Mouse (Mus musculus): ENCODE data around the gene Plekhh2. TPM values are rescaled to one million over a fixed set of nuclear protein-coding genes. Genes with fewer than 3 reads are reported as not detected.

Gene Plekhh2
- polyA plus RNA-seq, 1 experiment = 2.2 TPM

GRCm38 (mm10) chr17:84636328-84636727 is 124.6 kb downstream of the Plekhh2 start:
- peaks cover 4% of the 10 kb centered on the region; the same call in 1 of the 2 replicates for H3K4me1 ChIP-seq (ENCODE audit: control insufficient read depth, insufficient read depth, low read length)
- H3K4me3 ChIP-seq (replicated peaks; ENCODE audit: control insufficient read depth, low read depth, low read length) = no peak overlapping the region
- no peak for TF ChIP-seq POLR2A (IDR thresholded peaks at IDR 0.05; ENCODE audit: borderline replicate concordance, control insufficient read depth, low read depth, low read length)
- TF ChIP-seq CTCF (IDR thresholded peaks at IDR 0.05; ENCODE audit: control insufficient read depth, insufficient read depth, low read length) = no peak
- 84% methylated on average over 8 of the region's 8 CpGs for WGBS
- no peak overlapping the region for H3K27ac ChIP-seq (ENCODE audit: control insufficient read depth, insufficient read depth, low read depth, low read length, poor library complexity)

GRCm38 (mm10) chr17:84637971-84638370 is 126.3 kb downstream of the Plekhh2 start:
- peaks cover 4% of the 10 kb centered on the region; the same call in 1 of the 2 replicates for H3K4me1 ChIP-seq (ENCODE audit: control insufficient read depth, insufficient read depth, low read length)
- H3K27ac ChIP-seq (ENCODE audit: control insufficient read depth, insufficient read depth, low read depth, low read length, poor library complexity) = no peak overlapping the region; the same call in 1 of the 2 replicates
- TF ChIP-seq POLR2A (IDR thresholded peaks at IDR 0.05; ENCODE audit: borderline replicate concordance, control insufficient read depth, low read depth, low read length) (no peak), CTCF (IDR thresholded peaks at IDR 0.05; ENCODE audit: control insufficient read depth, insufficient read depth, low read length) (no peak)
- H3K4me3 ChIP-seq (replicated peaks; ENCODE audit: control insufficient read depth, low read depth, low read length) = no peak overlapping the region
- 70% methylated on average over 6 of the region's 6 CpGs for WGBS

GRCm38 (mm10) chr17:84639796-84640378 is 128.2 kb downstream of the Plekhh2 start:
- Histone ChIP-seq H3K4me1 (ENCODE audit: control insufficient read depth, insufficient read depth, low read length) (peaks cover 2% of the 10 kb centered on the region; the same call in 1 of the 2 replicates), H3K4me3 (replicated peaks; ENCODE audit: control insufficient read depth, low read depth, low read length) (no peak overlapping the region), H3K27ac (ENCODE audit: control insufficient read depth, insufficient read depth, low read depth, low read length, poor library complexity) (no peak overlapping the region)
- whole genome bisulfite sequencing = 81% methylated on average over 10 of the region's 10 CpGs
- TF ChIP-seq POLR2A (IDR thresholded peaks at IDR 0.05; ENCODE audit: borderline replicate concordance, control insufficient read depth, low read depth, low read length) (no peak), CTCF (IDR thresholded peaks at IDR 0.05; ENCODE audit: control insufficient read depth, insufficient read depth, low read length) (no peak)

GRCm38 (mm10) chr17:84641893-84642292 is 130.2 kb downstream of the Plekhh2 start:
- 30% methylated on average over 3 of the region's 3 CpGs for WGBS
- Histone ChIP-seq H3K4me3 (replicated peaks; ENCODE audit: control insufficient read depth, low read depth, low read length) (no peak overlapping the region), H3K4me1 (ENCODE audit: control insufficient read depth, insufficient read depth, low read length) (peaks cover 2% of the 10 kb centered on the region; the same call in 1 of the 2 replicates), H3K27ac (ENCODE audit: control insufficient read depth, insufficient read depth, low read depth, low read length, poor library complexity) (no peak overlapping the region)
- TF ChIP-seq CTCF (IDR thresholded peaks at IDR 0.05; ENCODE audit: control insufficient read depth, insufficient read depth, low read length) = peak; percentile 75
- no peak for TF ChIP-seq POLR2A (IDR thresholded peaks at IDR 0.05; ENCODE audit: borderline replicate concordance, control insufficient read depth, low read depth, low read length)

GRCm38 (mm10) chr17:84642324-84642723 is 130.6 kb downstream of the Plekhh2 start:
- H3K4me3 ChIP-seq (replicated peaks; ENCODE audit: control insufficient read depth, low read depth, low read length) = no peak overlapping the region
- H3K27ac ChIP-seq (ENCODE audit: control insufficient read depth, insufficient read depth, low read depth, low read length, poor library complexity) = no peak overlapping the region
- peaks cover 2% of the 10 kb centered on the region; the same call in 1 of the 2 replicates for H3K4me1 ChIP-seq (ENCODE audit: control insufficient read depth, insufficient read depth, low read length)
- 87% methylated on average over 9 of the region's 9 CpGs for WGBS
- TF ChIP-seq CTCF (IDR thresholded peaks at IDR 0.05; ENCODE audit: control insufficient read depth, insufficient read depth, low read length) (no peak), POLR2A (IDR thresholded peaks at IDR 0.05; ENCODE audit: borderline replicate concordance, control insufficient read depth, low read depth, low read length) (no peak)

- Histone ChIP-seq H3K4me1 (ENCODE audit: control insufficient read depth, insufficient read depth, low read length) (peaks cover 4% of the 10 kb centered on the region; the same call in 1 of the 2 replicates), H3K4me3 (replicated peaks; ENCODE audit: control insufficient read depth, low read depth, low read length) (no peak overlapping the region), H3K27ac (ENCODE audit: control insufficient read depth, insufficient read depth, low read depth, low read length, poor library complexity) (no peak overlapping the region)
- 71% methylated on average over 16 of the region's 16 CpGs for WGBS
- TF ChIP-seq CTCF (IDR thresholded peaks at IDR 0.05; ENCODE audit: control insufficient read depth, insufficient read depth, low read length) = no peak
- TF ChIP-seq POLR2A (IDR thresholded peaks at IDR 0.05; ENCODE audit: borderline replicate concordance, control insufficient read depth, low read depth, low read length) = no peak
Observed at GRCm38 (mm10) chr17:84644292-84645050, 132.8 kb downstream of the Plekhh2 start.

- Histone ChIP-seq H3K4me3 (replicated peaks; ENCODE audit: control insufficient read depth, low read depth, low read length) (no peak overlapping the region), H3K4me1 (ENCODE audit: control insufficient read depth, insufficient read depth, low read length) (peaks cover 4% of the 10 kb centered on the region; the same call in 1 of the 2 replicates), H3K27ac (ENCODE audit: control insufficient read depth, insufficient read depth, low read depth, low read length, poor library complexity) (no peak overlapping the region)
- TF ChIP-seq CTCF (IDR thresholded peaks at IDR 0.05; ENCODE audit: control insufficient read depth, insufficient read depth, low read length) (no peak), POLR2A (IDR thresholded peaks at IDR 0.05; ENCODE audit: borderline replicate concordance, control insufficient read depth, low read depth, low read length) (no peak)
- WGBS = 81% methylated on average over 9 of the region's 9 CpGs
Observed at GRCm38 (mm10) chr17:84645119-84645518, 133.4 kb downstream of the Plekhh2 start.

GRCm38 (mm10) chr17:84645894-84646293 is 134.2 kb downstream of the Plekhh2 start:
- no peak for TF ChIP-seq POLR2A (IDR thresholded peaks at IDR 0.05; ENCODE audit: borderline replicate concordance, control insufficient read depth, low read depth, low read length)
- TF ChIP-seq CTCF (IDR thresholded peaks at IDR 0.05; ENCODE audit: control insufficient read depth, insufficient read depth, low read length) = no peak
- WGBS = 18% methylated on average over 5 of the region's 7 CpGs

More at GRCm38 (mm10) chr17:84645894-84646293, 134.2 kb downstream of the Plekhh2 start:
- H3K27ac ChIP-seq (ENCODE audit: control insufficient read depth, insufficient read depth, low read depth, low read length, poor library complexity) = no peak overlapping the region
- H3K4me1 ChIP-seq (ENCODE audit: control insufficient read depth, insufficient read depth, low read length) = peaks cover 4% of the 10 kb centered on the region; the same call in 1 of the 2 replicates
- H3K4me3 ChIP-seq (replicated peaks; ENCODE audit: control insufficient read depth, low read depth, low read length) = no peak overlapping the region
